9 mouse cellular contexts compared by ENCODE assay signal in the genomic region with DNA sequence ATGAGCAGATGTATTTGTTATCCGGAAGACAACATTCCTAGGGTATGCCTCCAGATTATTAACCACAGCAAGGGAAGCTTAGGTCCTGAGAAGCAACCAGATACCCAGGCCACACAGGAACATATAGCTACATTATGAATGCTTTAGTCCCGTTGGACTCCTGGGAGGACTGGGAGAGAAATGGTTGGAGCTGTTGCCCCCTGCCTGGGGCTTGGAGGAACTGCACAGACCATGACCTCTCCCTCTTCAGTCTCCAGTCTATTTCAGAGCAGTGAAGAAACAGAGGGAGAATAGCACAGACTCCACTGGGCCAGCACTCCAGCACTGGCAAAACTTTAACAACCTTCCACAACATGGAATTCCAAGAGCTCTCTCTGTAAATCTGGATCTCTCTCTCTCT. TPM values are rescaled to one million over a fixed set of nuclear protein-coding genes. Genes with fewer than 3 reads are reported as not detected.
A peak's percentile ranks its signal among the peaks of the same experiment; 100 is the strongest.
DNase-seq lines count a peak whose midpoint lies in the region; ATAC-seq and TF ChIP-seq lines count a peak whose summit lies in the region.
"Had no signal": no experiment of that assay in that cellular context is flagged by ENCODE, and none has a peak within 500 bp of the region (broad histone marks: within the 10 kb centered on the region; RNA-seq: fewer than 3 reads in every experiment).

No protein-coding gene starts in this region.

- peak; percentile 45 for DNase-seq in layer of hippocampus, adult 11-12 months (ENCODE audit: low spot score)
- no peak for DNase-seq in layer of hippocampus, adult 18-20 months (ENCODE audit: low spot score in 2 of 2)
- peak; percentile 74 for DNase-seq in MEL-GATA-1-ER (ENCODE audit: extremely low read depth, low read depth)
- DNase-seq in cerebellum, adult 9-11 months = peak; percentile 56
- peak; percentile 37 for DNase-seq in limb, embryonic 14.5 days (ENCODE audit: low spot score)
- DNase-seq in forebrain, embryonic 14.5 days (ENCODE audit: low spot score) = no peak
- DNase-seq in frontal cortex, postnatal 10 days (ENCODE audit: low spot score in 2 of 2) = no peak

- peak; percentile 58; the same call in 1 of the 2 replicates for TF ChIP-seq CTCF in small intestine, adult 2 months (IDR thresholded peaks at IDR 0.05; ENCODE audit: extremely low read depth, insufficient read length, insufficient replicate concordance, low read depth, low read length)

- H3K4me1 ChIP-seq in limb, embryonic 14.5 days (ENCODE audit: control insufficient read depth, insufficient read depth, low read length) = peaks cover 9% of the 10 kb centered on the region; the same call in 1 of the 2 replicates
- peaks cover 6% of the 10 kb centered on the region; the same call in 1 of the 2 replicates for H3K4me1 ChIP-seq in small intestine, adult 2 months (ENCODE audit: control insufficient read depth, insufficient read depth, insufficient read length, low read length)
- H3K4me1 ChIP-seq in forebrain, embryonic 14.5 days (ENCODE audit: control insufficient read depth, insufficient read depth, low read length) = peaks cover 6% of the 10 kb centered on the region; the same call in 1 of the 2 replicates

- H3K4me2 ChIP-seq in limb, embryonic 14.5 days (replicated peaks; ENCODE audit: low read depth, low read length, severe bottlenecking) = no peak overlapping the region
- no peak overlapping the region for H3K4me2 ChIP-seq in forebrain, embryonic 14.5 days (ENCODE audit: low read length)

- H3K27me3 ChIP-seq in limb, embryonic 14.5 days (ENCODE audit: control insufficient read depth, insufficient read depth, low read length) = no peaks in the 10 kb centered on the region
- no peaks in the 10 kb centered on the region for H3K27me3 ChIP-seq in small intestine, adult 2 months (ENCODE audit: control insufficient read depth, insufficient read depth, low read length)
- H3K27me3 ChIP-seq in forebrain, embryonic 14.5 days (replicated peaks; ENCODE audit: control insufficient read depth, insufficient read depth, low read length) = no peaks in the 10 kb centered on the region

- H3K9me3 ChIP-seq in limb, embryonic 14.5 days (ENCODE audit: control insufficient read depth, low read length) = no peaks in the 10 kb centered on the region
- H3K9me3 ChIP-seq in forebrain, embryonic 14.5 days (replicated peaks; ENCODE audit: control insufficient read depth, low read length) = no peaks in the 10 kb centered on the region

- H3K4me3 ChIP-seq in limb, embryonic 14.5 days (replicated peaks; ENCODE audit: low read length) = no peak overlapping the region
- H3K4me3 ChIP-seq in small intestine, adult 2 months (ENCODE audit: low read depth, low read length) = no peak overlapping the region
- no peak overlapping the region for H3K4me3 ChIP-seq in forebrain, embryonic 14.5 days (ENCODE audit: low read depth, low read length)
- H3K4me3 ChIP-seq: myocyte had no signal

- no peak overlapping the region for H3K9ac ChIP-seq in limb, embryonic 14.5 days (ENCODE audit: low read depth, low read length, severe bottlenecking)
- H3K9ac ChIP-seq in forebrain, embryonic 14.5 days (ENCODE audit: low read length) = no peak overlapping the region

- H3K27ac ChIP-seq in limb, embryonic 14.5 days (replicated peaks; ENCODE audit: low read depth, low read length) = no peak overlapping the region
- no peak overlapping the region for H3K27ac ChIP-seq in small intestine, adult 2 months (ENCODE audit: insufficient read depth, low read depth, low read length)
- no peak overlapping the region for H3K27ac ChIP-seq in forebrain, embryonic 14.5 days (ENCODE audit: low read depth, low read length)

- ATAC-seq in limb, embryonic 14.5 days (ENCODE audit: low FRiP score, low read depth) = 0 out of 2 replicates have a peak, but pooled peaks have one; percentile 38
- no peak for ATAC-seq in forebrain, embryonic 14.5 days

- H3K36me3 ChIP-seq in limb, embryonic 14.5 days (ENCODE audit: control insufficient read depth, insufficient read depth, low read length) = no peaks in the 10 kb centered on the region
- no peaks in the 10 kb centered on the region for H3K36me3 ChIP-seq in small intestine, adult 2 months (ENCODE audit: control insufficient read depth, insufficient read depth, low read length)
- no peaks in the 10 kb centered on the region for H3K36me3 ChIP-seq in forebrain, embryonic 14.5 days (ENCODE audit: control insufficient read depth, insufficient read depth, low read length)

- TF ChIP-seq POLR2A in limb, embryonic 14.5 days (IDR thresholded peaks at IDR 0.05; ENCODE audit: borderline replicate concordance, extremely low read depth, insufficient read depth, insufficient read length) = no peak
- no peak for TF ChIP-seq POLR2A in small intestine, adult 2 months (IDR thresholded peaks at IDR 0.05; ENCODE audit: low read depth, low read length)

- WGBS in limb, embryonic 14.5 days = 48% methylated on average over 2 of the region's 2 CpGs
- WGBS in small intestine, adult 2 months = 57% methylated on average over 2 of the region's 2 CpGs
- WGBS in forebrain, embryonic 14.5 days = 60% methylated on average over 2 of the region's 2 CpGs

RNA-seq across cellular contexts. Expression of a gene that starts 17.9 kb away (rescaled TPM):
- 100 to 1,000 TPM; 167 to 174 TPM for total RNA-seq in layer of hippocampus, adult 18-20 months (2021)
- 32.6 and 33.1 TPM in 2 replicates for polyA plus RNA-seq in limb, embryonic 14.5 days (2012; rRNA removed)
- 21.3 and 22.3 TPM in 2 replicates for polyA plus RNA-seq in limb, embryonic 14.5 days (2014; fragmentation: Nextera tagmentation; extraction: Ambion mirVana)
- polyA plus RNA-seq in small intestine, adult 2 months (2012; rRNA removed) = 7.6 and 13.8 TPM in 2 replicates
- 80.6 and 93.2 TPM in 2 replicates for polyA plus RNA-seq in forebrain, embryonic 14.5 days (2014; fragmentation: Nextera tagmentation; extraction: Ambion mirVana)

Comparison
In these comparisons a context has a peak if more than half of its experiments do, and no peak if none do; other contexts are left out.
1. DNase-seq: peak in layer of hippocampus, adult 11-12 months (single experiment), MEL-GATA-1-ER (single experiment), cerebellum, adult 9-11 months (single experiment) and limb, embryonic 14.5 days (single experiment); none in layer of hippocampus, adult 18-20 months (0 of 2), forebrain, embryonic 14.5 days (single experiment) and frontal cortex, postnatal 10 days (0 of 2).